Mouse (Mus musculus): ENCODE data around the gene 1700003F12Rik.

- TF ChIP-seq GATA1 (IDR thresholded peaks at IDR 0.05; ENCODE audit: borderline replicate concordance, low read length) (no peak), FLI1 (IDR thresholded peaks at IDR 0.05; ENCODE audit: low read length) (no peak)
These were observed 22.3 kb downstream of the 1700003F12Rik start for GRCm38 (mm10) chr2:154569071-154569748.

All from megakaryocyte, embryonic 14.5 days (primary cell).